Mouse (Mus musculus): ENCODE data around the gene 1700025G04Rik.

DNA sequence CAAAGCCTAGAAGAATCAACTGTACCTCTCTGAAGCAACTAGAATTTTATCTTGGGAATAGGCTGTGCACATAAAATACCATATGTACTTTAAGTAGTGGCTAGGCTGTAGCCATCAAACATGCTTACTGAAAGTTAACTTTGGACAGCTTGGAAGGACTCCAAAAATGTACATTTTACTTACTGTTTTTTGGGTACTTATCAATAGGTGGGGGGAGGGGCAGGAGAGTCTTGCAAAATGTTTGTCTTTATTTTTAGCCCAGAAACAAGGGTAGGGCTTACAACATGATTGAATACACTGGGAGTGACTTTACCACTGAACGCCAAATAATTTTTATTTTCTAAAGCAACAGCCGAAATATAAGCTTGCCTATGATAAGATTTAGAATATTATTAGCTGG is 118.3 kb downstream of the 1700025G04Rik start:
- no peak for TF ChIP-seq CTCF (IDR thresholded peaks at IDR 0.05; ENCODE audit: low read depth, low read length)
- TF ChIP-seq GATA2 (IDR thresholded peaks at IDR 0.05; ENCODE audit: borderline replicate concordance, low read depth, low read length), result no peak

Measured in G1E (cell line).